Mouse (Mus musculus) myocyte (in vitro differentiated cells): Measurements from ENCODE around the gene Camkmt.

Experiments
- CEBPB ChIP-seq: IDR thresholded peaks from 2 replicates; pipeline ENCODE4 v1.6.1; 2011; ENCODE audit warnings: mild to moderate bottlenecking, moderate library complexity; ENCODE audit not compliant: poor library complexity, insufficient read depth, severe bottlenecking
- E2F4 ChIP-seq: IDR thresholded peaks from one replicate; pipeline ENCODE4 v1.6.1; 2011; ENCODE audit warnings: mild to moderate bottlenecking, control low read depth, moderate library complexity; ENCODE audit not compliant: insufficient read depth
- MAX ChIP-seq: IDR thresholded peaks from one replicate; pipeline ENCODE4 v1.6.1; 2011; ENCODE audit warnings: low read depth, mild to moderate bottlenecking, control low read depth
- MYOD1 ChIP-seq, 3 experiments: IDR thresholded peaks; one replicate each; pipeline ENCODE4 v1.6.1; 2011; ENCODE audit warnings: control low read depth in 2 of 3, low read depth in 2 of 3, mild to moderate bottlenecking in 2 of 3, moderate library complexity in 1 of 3; ENCODE audit not compliant: insufficient read length in 2 of 3, control insufficient read depth in 1 of 3
- POLR2A ChIP-seq: IDR thresholded peaks from one replicate; pipeline ENCODE4 v1.6.1; 2011; ENCODE audit warnings: low read depth, mild to moderate bottlenecking, control low read depth, moderate library complexity; ENCODE audit not compliant: insufficient read length
- POLR2AphosphoS2 ChIP-seq: IDR thresholded peaks from one replicate; pipeline ENCODE4 v1.6.1; 2011; ENCODE audit warnings: low read depth, control low read depth; ENCODE audit not compliant: insufficient read length
- REST ChIP-seq: IDR thresholded peaks from one replicate; pipeline ENCODE4 v1.6.1; 2011; ENCODE audit warnings: mild to moderate bottlenecking, control low read depth, moderate library complexity; ENCODE audit not compliant: insufficient read depth, insufficient read length
- TCF12 ChIP-seq: IDR thresholded peaks from one replicate; pipeline ENCODE4 v1.6.1; 2011; ENCODE audit warnings: mild to moderate bottlenecking, control low read depth; ENCODE audit not compliant: poor library complexity, insufficient read depth, severe bottlenecking
- TCF3 ChIP-seq: IDR thresholded peaks from one replicate; pipeline ENCODE4 v1.6.1; 2011; ENCODE audit warnings: low read depth, control low read depth; ENCODE audit not compliant: insufficient read length
- USF1 ChIP-seq: IDR thresholded peaks from one replicate; pipeline ENCODE4 v1.6.1; 2011; ENCODE audit warnings: low read depth, mild to moderate bottlenecking, control low read depth, moderate library complexity

GRCm38 (mm10) chr17:85160786-85161185 lies 70.4 kb downstream of the Camkmt start:
- TF ChIP-seq POLR2AphosphoS2 (no peak), POLR2A (no peak), TCF3 (no peak), TCF12 (no peak), USF1 (no peak), CEBPB (no peak), MAX (no peak), REST (no peak), E2F4 (no peak), MYOD1 (IDR thresholded peaks at IDR 0.05; ENCODE audit: control insufficient read depth in 1 of 3, insufficient read length in 2 of 3, low read depth in 2 of 3) (no peak)
